Mouse (Mus musculus) cerebellum, adult 2 months (tissue): Measurements from ENCODE around the gene Caln1.

Experiments used
- CTCF ChIP-seq: fragments of 200-500 bp; IDR thresholded peaks from 2 replicates; pipeline ENCODE4 v1.5.1; 2011; ENCODE audit warnings: low read depth, mild to moderate bottlenecking, control low read depth, low read length, moderate library complexity, borderline replicate concordance; ENCODE audit not compliant: insufficient read depth
- POLR2A ChIP-seq: fragments of 200-500 bp; IDR thresholded peaks from 2 replicates; pipeline ENCODE4 v1.6.1; 2011; ENCODE audit warnings: low read length, control low read depth, borderline replicate concordance; ENCODE audit not compliant: insufficient read depth

DNA sequence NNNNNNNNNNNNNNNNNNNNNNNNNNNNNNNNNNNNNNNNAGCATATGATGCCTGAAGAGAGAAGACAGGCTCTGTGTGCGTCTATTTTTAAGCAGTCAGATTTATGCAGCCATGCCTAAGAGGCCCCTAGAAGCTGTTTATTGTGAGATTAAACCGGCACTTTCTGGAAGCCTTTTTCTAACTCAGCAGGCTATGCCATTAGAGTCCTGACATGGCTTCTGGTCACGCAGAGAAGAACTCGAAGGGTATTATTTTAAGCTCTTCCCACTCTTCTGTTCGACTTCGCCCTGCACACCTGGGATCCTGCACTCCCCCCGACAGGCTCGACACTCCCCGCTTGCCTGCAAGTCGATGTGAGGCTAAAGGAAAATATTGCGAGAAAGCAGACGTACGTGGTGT lies 372.9 kb downstream of the Caln1 start:
- TF ChIP-seq POLR2A (no peak), CTCF (no peak)
